Mouse (Mus musculus) gonadal fat pad, adult 2 months (tissue): ENCODE data around the gene Cdkn2aipnl. TPM values are rescaled to one million over a fixed set of nuclear protein-coding genes. Genes with fewer than 3 reads are reported as not detected.

Experiments
- DNase-seq: peaks from one replicate; pipeline ENCODE4 v3.0.0-alpha.2; 2012; ENCODE audit warnings: low read depth
- polyA plus RNA-seq: library from polyadenylated mRNA; depleted of rRNA; stranded (reverse); fragments of >200 nt; gene quantifications from 2 replicates; pipeline ENCODE4 v1.2.3, GENCODE M21; 2012

Cdkn2aipnl gene
- polyA plus RNA-seq, 1 experiment, result 21.1 TPM

DNA sequence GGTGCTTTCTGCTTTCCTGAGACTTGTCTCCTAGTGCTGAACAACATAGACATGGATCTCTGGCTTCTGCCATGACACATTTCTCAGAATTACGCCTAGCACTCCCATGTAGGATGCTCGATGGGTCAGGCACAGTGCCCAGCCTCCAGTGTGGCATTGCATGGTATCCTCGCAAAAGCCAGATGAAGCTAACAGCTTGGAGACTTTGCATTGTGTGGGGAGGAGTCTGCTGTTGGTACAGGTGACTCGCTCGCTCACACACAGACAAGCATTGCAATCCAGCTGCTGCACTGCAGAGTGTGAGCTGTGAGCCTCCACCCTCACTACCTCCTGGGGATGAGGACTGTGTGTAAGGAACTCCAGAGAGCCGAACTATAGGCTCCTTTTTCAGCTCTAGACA, 21.3 kb upstream of the Cdkn2aipnl start:
- no peak for DNase-seq

DNA sequence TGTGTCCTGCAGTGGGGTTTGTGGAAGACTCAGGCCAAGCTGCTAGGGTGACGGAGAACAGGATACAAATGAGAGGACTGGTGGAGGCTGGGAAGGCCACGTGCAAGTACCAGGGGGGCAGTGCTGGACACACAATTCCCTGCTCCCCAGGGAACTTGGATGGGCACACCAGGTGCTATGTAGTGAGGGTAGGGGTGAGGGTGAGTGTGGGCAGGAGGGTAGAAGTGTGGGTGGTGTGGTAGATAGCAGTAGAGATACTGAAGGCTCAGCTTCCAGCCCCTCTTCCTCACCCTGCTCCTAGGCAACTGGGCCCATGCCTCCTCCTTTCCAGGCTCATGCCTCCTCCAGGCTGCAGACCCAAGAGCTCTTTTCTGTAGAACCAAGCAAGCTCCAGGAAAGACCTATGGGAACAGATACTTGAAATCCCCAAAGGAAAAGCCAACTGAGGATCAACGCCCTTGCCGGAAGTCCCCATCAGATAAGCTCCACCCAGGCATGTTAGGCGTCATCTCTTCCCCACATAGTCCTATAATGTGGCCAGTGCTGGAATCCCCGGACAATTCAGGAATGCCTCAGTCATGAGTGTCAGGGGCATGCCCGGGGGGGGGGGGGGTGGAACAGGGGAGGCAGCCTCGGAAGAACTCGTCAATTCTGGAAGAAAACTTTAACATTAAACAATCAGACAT, 18.2 kb upstream of the Cdkn2aipnl start:
- DNase-seq, result no peak

DNA sequence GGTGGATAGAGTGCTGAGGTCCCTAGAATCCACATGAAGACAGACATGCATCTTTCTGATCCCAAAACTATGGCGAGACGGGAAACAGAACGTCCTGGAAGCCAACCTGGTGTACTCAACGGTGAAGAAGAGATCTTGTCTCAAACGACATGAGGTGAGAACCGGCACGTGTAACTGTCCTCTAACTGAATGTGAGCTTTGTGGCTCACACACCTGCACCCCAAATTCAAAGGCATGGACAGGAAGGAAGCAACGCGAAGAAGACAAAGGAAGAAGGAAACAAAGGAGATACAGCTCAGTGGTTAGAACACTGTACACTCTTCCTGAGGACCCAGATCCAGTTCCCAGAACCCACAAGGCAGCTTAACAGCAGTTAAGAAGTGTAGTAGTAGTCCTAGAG, 17.5 kb upstream of the Cdkn2aipnl start:
- no peak for DNase-seq

DNA sequence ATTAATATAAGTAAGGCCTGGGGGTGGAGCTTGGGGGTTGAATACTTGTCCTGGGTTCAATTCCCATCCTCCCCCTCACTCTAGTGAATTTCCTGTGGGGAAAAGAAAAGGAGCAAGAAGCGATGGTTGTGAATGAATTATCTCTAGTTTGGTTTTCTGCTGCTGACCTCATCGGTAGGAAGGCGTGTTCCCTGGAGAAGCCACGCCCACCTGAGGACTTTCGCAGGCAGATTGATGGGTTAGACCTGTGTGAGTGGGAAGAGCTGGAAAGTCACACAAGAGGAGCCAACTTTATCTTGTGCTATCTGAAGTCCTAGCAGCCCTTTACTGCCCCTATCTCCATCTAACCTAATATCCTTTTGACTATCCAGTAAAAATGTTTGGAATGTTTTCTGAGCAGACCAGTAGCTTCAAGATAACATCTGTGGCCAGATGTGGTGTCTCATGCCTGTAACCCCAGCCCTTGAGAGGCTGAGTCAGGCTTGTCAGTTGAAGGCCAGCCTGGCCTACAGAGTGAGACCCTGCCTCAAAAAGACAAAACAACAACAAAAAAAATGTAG, 15.5 kb upstream of the Cdkn2aipnl start:
- no peak for DNase-seq

DNA sequence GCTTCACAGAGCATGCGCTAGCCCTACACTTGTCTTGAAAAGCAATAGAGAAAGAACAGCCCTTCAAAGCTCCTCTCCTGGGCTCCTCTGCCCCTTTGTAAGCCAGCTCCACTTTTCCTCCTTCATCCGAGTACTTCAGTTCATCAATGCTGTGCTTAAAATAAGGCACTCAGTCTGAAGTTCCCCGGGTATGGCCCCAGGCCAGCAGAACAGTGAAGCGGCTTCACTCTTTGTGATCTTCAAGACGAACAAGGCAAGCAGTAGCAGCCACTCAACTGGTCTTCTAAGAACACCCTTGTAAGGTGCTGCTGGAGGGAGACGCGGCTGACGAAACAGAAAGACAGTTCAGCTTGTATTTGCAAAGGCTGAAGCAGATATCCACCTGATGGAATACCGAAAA, 11.3 kb upstream of the Cdkn2aipnl start:
- DNase-seq, result no peak

DNA sequence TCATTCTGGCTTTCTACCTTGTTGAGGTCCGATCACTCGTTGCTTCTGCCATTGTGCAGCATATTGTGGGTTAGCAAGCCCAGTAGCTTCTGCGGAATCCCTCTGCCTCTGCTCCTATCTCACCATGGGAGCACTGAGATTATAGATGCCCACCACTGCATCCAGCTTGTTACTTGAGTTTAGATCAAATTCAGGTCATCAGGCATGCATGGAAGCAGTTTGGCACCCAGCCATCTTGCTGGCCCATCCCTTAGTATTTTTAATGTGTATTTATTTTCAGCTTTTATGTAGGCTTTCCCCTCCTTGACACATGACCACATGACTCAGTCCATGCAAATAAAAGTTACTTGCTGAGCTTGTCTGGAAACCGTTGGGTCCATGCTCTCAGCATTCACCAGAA, 9.7 kb upstream of the Cdkn2aipnl start:
- DNase-seq, result no peak

DNA sequence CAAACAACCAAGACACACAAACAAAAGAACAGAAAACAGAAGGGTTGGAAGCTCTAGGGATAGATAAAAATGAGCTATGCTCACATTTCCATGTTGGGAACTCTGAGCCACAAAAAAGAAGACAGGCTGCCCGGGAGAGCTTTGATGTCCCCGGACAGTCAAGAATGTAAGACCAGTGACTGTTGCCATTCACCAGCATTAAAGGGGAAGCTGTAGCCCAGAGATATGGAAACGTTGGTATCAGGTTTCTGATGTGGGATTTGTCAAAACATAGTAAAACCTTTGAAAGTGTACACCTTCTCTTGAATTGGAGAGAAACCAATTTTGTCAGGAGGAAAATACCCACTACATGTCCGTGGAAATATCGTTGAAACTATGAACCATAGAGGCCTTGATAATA, 8.0 kb upstream of the Cdkn2aipnl start:
- no peak for DNase-seq

DNA sequence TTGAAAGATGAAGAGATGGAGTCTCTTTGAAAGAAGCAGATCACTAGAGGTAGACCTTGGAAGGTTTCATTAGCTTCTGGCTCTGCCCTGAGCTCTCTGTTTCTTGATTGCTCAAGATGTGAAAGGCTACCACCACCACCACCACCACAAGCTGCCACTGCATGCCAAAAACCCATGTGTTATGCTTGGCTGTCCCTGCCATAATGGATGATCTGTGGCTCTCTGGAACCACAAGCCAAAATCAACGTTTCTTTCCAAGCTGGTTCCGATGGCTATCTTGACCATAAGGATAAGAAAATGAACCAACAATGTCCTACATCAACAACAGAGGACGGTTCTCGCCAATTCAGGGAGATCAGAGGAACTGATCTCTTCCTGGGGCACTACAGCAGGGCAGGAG, 7.4 kb upstream of the Cdkn2aipnl start:
- peak; percentile 94 for DNase-seq

DNA sequence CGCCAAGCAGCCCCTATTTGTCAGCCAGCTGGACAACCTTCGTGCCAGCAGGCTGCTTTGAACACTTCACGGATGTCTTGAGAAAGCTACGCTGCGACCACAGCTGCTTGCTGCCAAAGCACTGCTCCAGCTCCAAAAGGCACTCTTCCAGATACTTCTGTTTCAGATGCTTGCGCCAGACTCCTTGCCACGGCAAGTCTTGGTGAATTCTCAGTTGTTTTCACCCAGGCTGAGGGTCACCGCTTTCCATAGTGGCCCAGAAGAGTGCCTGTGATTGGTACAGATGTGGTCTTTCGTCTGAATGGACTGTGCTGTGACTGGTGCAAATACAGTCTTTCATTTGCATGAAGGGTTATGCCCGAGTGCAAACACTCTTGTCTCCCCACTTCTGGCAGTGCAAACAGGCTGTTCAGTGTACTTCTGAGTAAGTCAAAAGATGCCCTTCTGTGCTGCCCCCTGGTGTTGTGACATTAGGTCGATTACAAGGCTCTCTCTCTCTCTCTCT, 6.4 kb upstream of the Cdkn2aipnl start:
- DNase-seq, result peak; percentile 77

DNA sequence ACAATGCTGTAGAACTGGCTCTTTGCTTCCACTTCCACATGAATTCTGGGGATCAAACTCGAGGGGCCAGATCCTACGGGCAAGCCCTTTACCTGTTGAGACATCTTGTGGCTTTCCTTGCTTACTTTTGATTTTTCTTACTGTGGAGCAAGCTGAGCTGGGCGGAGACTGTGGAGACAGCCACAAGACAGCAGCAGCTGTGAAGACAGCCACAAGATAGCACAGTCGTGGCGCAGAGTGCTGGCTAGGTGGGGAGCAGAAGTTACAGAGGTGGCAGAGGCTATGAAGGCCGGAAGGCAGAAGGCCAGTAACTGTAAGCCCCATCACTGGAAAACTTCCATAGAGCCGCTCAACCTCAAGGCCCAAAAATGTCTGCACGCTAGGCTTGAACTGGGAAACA, 5.7 kb upstream of the Cdkn2aipnl start:
- DNase-seq, result no peak

DNA sequence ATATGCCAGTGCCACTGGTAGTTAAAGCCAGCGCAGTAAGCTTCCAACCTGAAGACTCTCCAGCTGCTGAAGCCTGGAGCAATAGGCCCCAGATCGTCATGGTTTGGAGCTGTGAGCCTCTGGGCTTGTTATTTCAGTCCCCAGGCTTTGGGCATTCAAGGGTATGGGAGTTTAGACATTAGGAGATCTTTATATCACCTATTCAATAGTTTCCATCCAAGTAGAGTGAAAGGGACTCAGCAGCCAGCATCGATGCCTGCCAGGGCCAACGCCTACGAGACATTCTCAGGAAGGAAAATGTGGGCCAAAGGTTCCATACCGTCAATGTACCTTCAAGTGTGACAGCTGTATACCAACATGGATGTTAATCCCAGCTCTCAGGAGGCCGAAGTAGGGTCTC, 5.2 kb upstream of the Cdkn2aipnl start:
- peak; percentile 81 for DNase-seq

DNA sequence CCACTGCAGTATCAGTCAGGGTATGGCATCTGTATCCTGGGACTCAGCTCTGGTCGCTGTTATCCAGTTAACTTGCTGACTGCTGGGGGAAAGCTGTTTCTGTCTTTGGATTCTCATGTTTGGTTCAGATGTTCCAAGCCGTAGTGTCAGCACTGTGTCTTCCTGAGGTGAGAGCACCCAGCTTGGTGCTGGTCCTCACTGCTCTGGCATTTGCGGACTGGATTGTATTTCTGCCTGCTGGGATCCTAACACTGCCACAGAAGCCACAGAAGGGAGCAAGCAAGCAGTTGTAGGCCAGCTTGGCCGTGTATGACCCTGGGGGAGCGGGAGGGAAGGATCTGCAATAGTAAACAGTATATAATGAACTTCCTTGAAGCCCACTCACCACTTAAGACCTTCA, 810 bp upstream of the Cdkn2aipnl start:
- no peak for DNase-seq

DNA sequence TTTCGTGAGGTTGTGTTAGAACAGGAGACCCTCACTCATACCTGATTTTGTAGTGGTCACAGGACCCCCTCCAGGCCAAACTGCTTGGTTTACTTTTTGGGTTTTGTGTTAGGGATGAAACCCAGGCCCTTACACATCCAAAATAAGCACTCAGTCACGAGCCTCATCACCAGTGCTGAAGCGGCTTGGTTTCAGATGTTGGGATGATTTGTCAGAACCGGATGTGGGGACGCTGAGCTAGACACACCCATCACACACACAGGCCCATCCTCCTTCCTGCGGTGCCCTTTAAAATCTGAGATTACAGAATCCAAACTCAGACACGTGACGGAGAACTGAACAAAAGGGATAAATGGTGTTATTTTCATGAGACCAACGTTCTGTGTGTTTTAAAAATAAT, 1.4 kb downstream of the Cdkn2aipnl start:
- no peak for DNase-seq

DNA sequence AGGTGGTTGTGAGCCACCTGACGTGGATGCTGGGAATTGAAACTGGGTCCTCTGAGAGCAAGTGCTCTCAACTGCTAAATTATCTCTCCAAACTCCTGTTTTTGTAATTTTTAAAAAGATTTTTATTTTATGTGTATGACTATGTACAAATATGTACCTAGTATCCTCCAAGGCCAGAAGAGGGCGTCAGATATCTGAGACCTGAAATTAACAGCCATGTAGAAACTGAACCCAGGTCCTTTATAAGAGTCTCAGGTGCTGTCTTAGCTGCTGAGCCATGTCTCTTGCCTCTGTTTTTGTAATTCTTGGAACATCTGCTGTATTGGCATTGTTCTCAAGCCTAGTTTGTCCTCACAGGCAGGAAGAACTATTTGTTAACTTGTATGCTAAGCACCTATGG, 2.0 kb downstream of the Cdkn2aipnl start:
- DNase-seq, result no peak

DNA sequence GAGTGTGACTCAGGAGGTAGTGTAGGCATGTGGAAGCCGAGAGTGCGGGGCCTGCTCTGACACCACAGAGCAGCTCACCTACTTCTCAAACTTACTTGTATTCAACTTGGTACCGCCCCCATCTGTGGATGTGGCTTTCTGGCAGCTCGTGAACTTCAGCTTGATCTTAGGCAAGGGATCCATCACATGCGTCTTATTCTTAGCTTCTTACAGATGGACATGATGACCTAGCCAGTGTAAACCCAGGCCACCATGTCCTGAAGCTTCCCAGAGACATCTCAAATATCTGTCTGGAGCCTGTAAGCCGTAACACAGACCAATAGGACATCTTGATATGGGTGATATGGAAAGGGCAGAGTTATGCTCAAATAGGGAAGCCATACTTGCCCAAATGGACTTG, 4.2 kb downstream of the Cdkn2aipnl start:
- no peak for DNase-seq

DNA sequence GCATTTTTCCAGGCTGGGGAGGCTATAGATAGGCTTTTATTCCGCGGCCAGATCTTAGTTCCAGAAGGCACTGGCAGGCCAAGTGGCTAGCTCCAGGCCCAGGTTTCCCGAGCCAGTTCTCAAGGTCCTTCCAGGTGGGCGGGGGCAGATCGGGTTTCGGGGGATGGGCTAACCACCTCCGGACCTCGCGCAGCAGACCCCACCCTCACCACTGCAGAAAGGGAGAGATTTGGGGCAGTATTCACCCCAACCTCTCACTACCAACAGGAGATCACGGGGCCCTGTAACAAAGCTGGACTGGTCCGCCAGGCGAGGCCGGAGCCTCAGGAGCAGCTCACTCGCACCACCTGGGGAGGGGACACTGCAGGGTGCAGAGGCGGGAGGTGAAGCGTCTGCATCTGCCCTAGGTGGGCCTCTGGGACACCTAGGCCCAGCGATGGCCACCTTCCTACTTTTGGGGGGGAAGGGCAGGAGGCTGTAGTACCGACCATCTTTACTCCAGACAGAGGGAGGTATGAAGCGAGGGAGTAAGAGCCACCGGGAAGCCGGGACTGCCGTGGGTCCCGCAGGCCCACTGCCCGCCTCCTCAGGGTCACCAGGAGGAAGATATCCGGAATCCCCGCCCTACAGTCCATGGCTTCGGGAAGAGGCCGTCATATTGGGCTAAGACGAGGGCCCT, 32.3 kb downstream of the Cdkn2aipnl start:
- DNase-seq, result no peak

DNA sequence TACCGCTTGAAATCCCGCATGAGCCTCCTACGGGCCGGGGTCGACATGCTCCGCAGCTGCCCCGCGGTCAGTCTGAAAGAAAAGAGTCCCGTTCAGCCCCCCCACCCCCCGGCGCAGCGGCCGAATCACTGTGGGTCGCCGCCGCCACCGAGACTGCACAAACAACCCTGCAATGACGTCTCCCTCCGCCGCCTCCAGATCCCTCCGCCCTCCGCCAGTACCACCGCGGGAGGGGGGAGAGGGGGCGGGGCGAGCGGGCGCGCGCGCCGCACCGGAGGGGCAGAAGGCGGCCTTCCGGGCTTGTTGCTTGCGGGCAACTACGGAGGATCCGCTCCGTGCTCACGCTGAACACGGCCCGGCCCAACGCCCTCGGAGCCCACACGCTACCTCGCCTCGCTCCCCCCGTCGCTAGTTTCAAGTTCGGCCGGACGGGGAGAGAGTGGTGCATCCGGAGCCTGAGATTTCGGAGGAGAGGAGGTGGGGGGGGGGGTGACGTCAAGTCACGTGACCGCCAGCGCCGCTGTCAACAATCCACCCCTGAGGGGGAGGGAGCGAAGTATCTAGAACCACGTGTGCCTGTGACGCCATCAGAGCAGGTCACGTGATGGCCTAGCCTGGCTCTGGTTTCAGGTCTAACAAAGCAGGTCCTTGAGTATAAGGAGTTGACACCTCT, 33.0 kb downstream of the Cdkn2aipnl start, which contains the start of gene Ube2b:
Gene Ube2b (minus strand): TSS at position 473 of the 673 bp plus-strand sequence.
- peak; percentile 92 for DNase-seq

DNA sequence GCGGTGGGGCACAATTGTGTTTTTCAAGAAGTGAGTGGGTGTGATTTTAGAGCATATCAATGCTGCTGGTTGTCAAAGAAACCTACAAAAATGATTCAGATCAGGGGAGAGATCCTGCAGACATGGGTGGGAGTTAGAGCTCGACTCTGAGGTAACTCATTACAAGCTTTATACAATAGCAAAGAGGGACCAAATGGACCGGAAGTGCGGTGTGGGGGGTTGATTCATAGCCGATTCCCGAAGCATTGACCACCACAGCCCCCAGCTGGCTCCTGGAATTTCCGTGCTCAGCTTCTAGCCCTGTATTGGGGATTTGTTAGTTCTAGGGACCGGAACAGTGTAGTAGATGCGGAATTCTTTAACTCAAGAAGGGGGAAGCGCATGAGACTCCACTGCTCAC, 33.9 kb downstream of the Cdkn2aipnl start:
- no peak for DNase-seq

DNA sequence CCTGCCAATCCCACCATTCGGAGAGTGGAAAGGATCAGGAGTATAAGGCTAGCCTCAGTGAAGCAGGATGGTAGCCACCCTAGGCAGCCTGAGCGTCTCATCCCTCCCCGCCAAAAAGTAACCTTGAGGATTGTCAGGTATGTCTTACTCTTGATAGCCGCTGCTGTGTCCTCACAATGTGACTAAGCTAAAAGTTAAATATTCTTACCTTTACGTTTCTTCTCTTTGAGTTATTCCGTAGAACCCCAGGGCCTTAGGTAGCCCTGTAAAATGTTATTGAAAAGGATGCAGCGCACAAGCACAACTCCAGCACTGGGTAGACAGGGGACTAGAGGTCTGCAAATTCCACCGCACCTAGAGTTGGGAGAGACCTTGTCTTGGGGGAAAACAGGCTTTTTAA, 34.4 kb downstream of the Cdkn2aipnl start:
- DNase-seq, result no peak

DNA sequence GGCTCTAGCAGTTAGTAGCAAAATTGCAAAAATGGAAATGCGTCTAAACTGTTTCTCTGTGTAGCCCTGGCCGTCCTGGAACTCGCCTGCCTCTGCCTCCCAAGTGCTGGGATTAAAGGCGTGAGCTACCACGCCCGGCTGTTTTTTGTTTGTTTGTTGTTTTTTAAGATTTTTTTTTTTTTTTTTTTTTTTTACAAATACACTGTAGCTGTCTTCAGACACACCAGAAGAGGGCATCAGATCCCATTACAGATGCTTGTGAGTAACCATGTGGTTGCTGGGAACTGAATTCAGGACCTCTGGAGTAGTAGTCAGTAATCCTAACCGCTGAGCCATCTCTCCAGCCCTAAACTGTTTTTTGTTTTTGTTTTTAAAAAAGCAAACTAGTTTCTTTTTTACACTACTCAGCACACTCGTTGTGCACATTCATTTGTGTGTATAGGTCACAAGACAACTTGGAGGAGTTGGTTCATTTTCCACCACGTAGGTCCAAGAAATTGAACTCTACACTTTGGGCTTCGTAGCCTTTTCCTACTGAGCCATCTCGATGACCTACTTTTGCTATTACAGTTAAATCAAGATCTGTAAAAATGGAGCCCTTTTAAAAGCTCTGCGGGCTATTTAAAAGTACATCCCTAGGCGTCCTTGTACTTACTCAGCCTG, 35.5 kb downstream of the Cdkn2aipnl start:
- DNase-seq, result no peak

DNA sequence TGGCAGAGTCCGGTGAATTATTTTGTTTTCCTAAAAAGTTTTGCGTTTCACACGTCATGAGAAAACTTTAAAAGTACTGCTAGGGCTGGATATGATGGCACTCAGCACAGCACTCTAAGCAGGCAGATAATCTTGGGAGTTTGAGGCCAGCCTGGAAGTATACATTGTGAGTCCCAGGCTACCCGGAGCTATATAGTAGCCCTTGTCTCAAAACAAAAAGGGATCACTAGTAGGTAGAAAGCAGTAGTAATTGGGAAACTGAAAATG, 36.0 kb downstream of the Cdkn2aipnl start:
- DNase-seq, result no peak

DNA sequence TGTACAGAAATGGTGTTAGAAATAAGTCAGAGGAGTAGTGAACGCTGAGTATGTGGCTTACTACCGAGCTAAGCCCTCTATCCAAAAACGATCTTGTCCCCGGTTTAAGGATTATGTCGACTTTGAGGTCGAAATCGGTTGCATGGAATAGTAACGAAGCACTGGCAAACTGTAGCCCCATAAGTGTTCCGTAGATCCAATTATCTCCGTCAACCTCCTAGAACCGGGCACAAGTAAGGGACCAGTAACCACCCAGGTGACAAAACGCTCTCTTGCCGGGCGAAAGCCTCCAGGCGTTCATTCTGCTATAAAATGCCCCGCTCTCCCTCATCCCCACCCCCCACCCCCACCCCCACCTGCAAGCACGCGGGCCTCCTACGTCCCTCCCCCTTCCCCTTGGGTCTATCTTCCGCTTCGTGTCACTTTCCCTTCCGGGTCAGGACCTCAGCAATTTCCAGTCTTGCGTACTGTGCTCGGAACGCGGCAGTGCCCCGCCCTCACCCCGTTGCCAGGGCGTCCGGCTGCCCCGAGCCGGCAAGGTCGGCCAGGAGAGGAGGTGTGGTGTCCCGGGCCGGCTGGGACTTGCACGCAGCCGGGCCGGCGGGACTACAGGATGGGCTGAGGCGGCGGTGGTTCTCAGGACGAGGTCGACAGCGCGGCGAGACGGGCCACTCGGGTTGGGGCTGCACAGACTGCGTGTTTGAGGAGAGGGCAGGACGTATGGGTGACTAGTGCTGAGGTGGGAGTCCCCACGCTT, 36.5 kb downstream of the Cdkn2aipnl start, which contains the start of gene Cdkl3:
Gene Cdkl3 (plus strand): TSS at position 450 of the 757 bp plus-strand sequence.
- DNase-seq, result no peak
